Mouse (Mus musculus) CH12.LX (cell line): Measurements from ENCODE around the gene Mia2. TPM values are rescaled to one million over a fixed set of nuclear protein-coding genes. Genes with fewer than 3 reads are reported as not detected.

Experiments used
- DNase-seq: peaks from one replicate; pipeline ENCODE4 v3.0.0-alpha.2; 2013; ENCODE audit errors: extremely low read depth
- H3K27ac ChIP-seq: 2 replicates; pipeline ENCODE4 v1.5.1; 2012; ENCODE audit warnings: low read depth, mild to moderate bottlenecking, control low read depth, moderate library complexity; ENCODE audit not compliant: insufficient read depth
- H3K27me3 ChIP-seq: replicated peaks from 2 replicates; pipeline ENCODE3; 2012; ENCODE audit warnings: inconsistent platforms
- H3K36me3 ChIP-seq, 2 experiments: replicated peaks in 1 of 2; 2 replicates each; pipeline versions ENCODE3 to v1.6.1; 2012; ENCODE audit warnings: inconsistent platforms in 1 of 2, low read length in 1 of 2, mild to moderate bottlenecking in 1 of 2, mixed read lengths in 1 of 2, moderate library complexity in 1 of 2; ENCODE audit not compliant: control insufficient read depth in 1 of 2, insufficient read depth in 1 of 2
- H3K4me1 ChIP-seq, 2 experiments: 2 replicates each; pipeline ENCODE4 v1.6.1; 2012; ENCODE audit warnings: inconsistent platforms in 1 of 2, moderate library complexity in 1 of 2; ENCODE audit not compliant: insufficient read depth in 2 of 2, control insufficient read depth in 1 of 2
- H3K4me2 ChIP-seq: 2 replicates; pipeline ENCODE4 v1.6.1; 2012; ENCODE audit warnings: low read depth, mild to moderate bottlenecking, control low read depth; ENCODE audit not compliant: poor library complexity, insufficient read depth, severe bottlenecking
- H3K4me3 ChIP-seq, 3 experiments: fragments of 150-350 bp in 1 of 3; sonication (generic) in 1 of 3; replicated peaks in 1 of 3; 2 replicates each; pipeline versions ENCODE3 to v1.5.1; 2011 to 2012; ENCODE audit warnings: low read depth in 2 of 3, low read length in 2 of 3, mild to moderate bottlenecking in 2 of 3, moderate library complexity in 2 of 3, control low read depth in 1 of 3, improper control_type of control experiment in 1 of 3, inconsistent platforms in 1 of 3, mixed read lengths in 1 of 3; ENCODE audit not compliant: poor library complexity in 1 of 3
- H3K79me2 ChIP-seq: replicated peaks from 2 replicates; pipeline ENCODE4 v1.6.1; 2012; ENCODE audit warnings: mild to moderate bottlenecking, moderate library complexity; ENCODE audit not compliant: control insufficient read depth, poor library complexity, insufficient read depth, severe bottlenecking; ENCODE audit errors: extremely low read depth
- H3K9ac ChIP-seq: 2 replicates; pipeline ENCODE4 v1.6.1; 2012; ENCODE audit warnings: low read depth, mild to moderate bottlenecking, control low read depth, moderate library complexity; ENCODE audit not compliant: insufficient read depth
- H3K9me3 ChIP-seq: replicated peaks from 2 replicates; pipeline ENCODE3; 2012; ENCODE audit warnings: low read length, inconsistent platforms, mixed read lengths
- BHLHE40 ChIP-seq: IDR thresholded peaks from 2 replicates; pipeline ENCODE4 v1.6.1; 2011; ENCODE audit warnings: mild to moderate bottlenecking, low read depth, low read length, improper control_type of control experiment
- CTCF ChIP-seq, 2 experiments: IDR thresholded peaks in 1 of 2; conservative IDR thresholded peaks in 1 of 2; 2 replicates each; pipeline ENCODE4 v1.5.1; 2011 to 2012; ENCODE audit warnings: low read depth in 2 of 2, low read length in 2 of 2, improper control_type of control experiment in 1 of 2, inconsistent platforms in 1 of 2, mild to moderate bottlenecking in 1 of 2, moderate library complexity in 1 of 2
- E2F4 ChIP-seq: IDR thresholded peaks from 2 replicates; pipeline ENCODE4 v1.6.1; 2011; ENCODE audit warnings: low read depth, low read length, improper control_type of control experiment; ENCODE audit not compliant: insufficient replicate concordance
- ELF1 ChIP-seq: IDR thresholded peaks from 2 replicates; pipeline ENCODE4 v1.6.1; 2014; ENCODE audit warnings: low read depth, mild to moderate bottlenecking, inconsistent platforms, low read length, improper control_type of control experiment
- ETS1 ChIP-seq: conservative IDR thresholded peaks from 2 replicates; pipeline ENCODE4 v1.6.1; 2012; ENCODE audit warnings: low read depth, mild to moderate bottlenecking, inconsistent platforms, low read length, improper control_type of control experiment, moderate library complexity
- GABPA ChIP-seq: IDR thresholded peaks from 2 replicates; pipeline ENCODE4 v1.6.1; 2012; ENCODE audit warnings: low read depth, low read length, improper control_type of control experiment, inconsistent platforms; ENCODE audit not compliant: insufficient replicate concordance
- JUND ChIP-seq: conservative IDR thresholded peaks from 2 replicates; pipeline ENCODE4 v1.6.1; 2011; ENCODE audit warnings: low read depth, low read length, improper control_type of control experiment
- KAT2A ChIP-seq: IDR thresholded peaks from 2 replicates; pipeline ENCODE4 v1.6.1; 2012; ENCODE audit warnings: low read length, improper control_type of control experiment, inconsistent platforms; ENCODE audit not compliant: insufficient replicate concordance
- MAFK ChIP-seq: IDR thresholded peaks from 2 replicates; pipeline ENCODE4 v1.6.1; 2011; ENCODE audit warnings: low read length, improper control_type of control experiment; ENCODE audit not compliant: insufficient replicate concordance
- MEF2A ChIP-seq: IDR thresholded peaks from 2 replicates; pipeline ENCODE4 v1.6.1; 2014; ENCODE audit warnings: low read depth, mild to moderate bottlenecking, inconsistent platforms, low read length, improper control_type of control experiment, borderline replicate concordance
- PAX5 ChIP-seq: IDR thresholded peaks from 2 replicates; pipeline ENCODE4 v1.6.1; 2012; ENCODE audit warnings: low read length, inconsistent platforms, mixed read lengths
- POLR2A ChIP-seq: IDR thresholded peaks from 2 replicates; pipeline ENCODE4 v1.6.1; 2011; ENCODE audit warnings: low read depth, mild to moderate bottlenecking, improper control_type of control experiment, low read length
- POLR2AphosphoS2 ChIP-seq: IDR thresholded peaks from 2 replicates; pipeline ENCODE4 v1.6.1; 2011; ENCODE audit warnings: low read depth, low read length, improper control_type of control experiment
- RAD21 ChIP-seq: IDR thresholded peaks from 2 replicates; pipeline ENCODE4 v1.6.1; 2011; ENCODE audit warnings: low read depth, mild to moderate bottlenecking, low read length, improper control_type of control experiment, moderate library complexity
- SIN3A ChIP-seq: IDR thresholded peaks from 2 replicates; pipeline ENCODE4 v1.6.1; 2012; ENCODE audit warnings: low read length, improper control_type of control experiment, inconsistent platforms
- TBP ChIP-seq: conservative IDR thresholded peaks from 2 replicates; pipeline ENCODE4 v1.6.1; 2011; ENCODE audit warnings: low read depth, low read length, improper control_type of control experiment
- TCF12 ChIP-seq: IDR thresholded peaks from 2 replicates; pipeline ENCODE4 v1.6.1; 2014; ENCODE audit warnings: low read depth, mild to moderate bottlenecking, inconsistent platforms, low read length, improper control_type of control experiment
- UBTF ChIP-seq: IDR thresholded peaks from 2 replicates; pipeline ENCODE4 v1.6.1; 2012; ENCODE audit warnings: low read depth, mild to moderate bottlenecking, inconsistent platforms, low read length, improper control_type of control experiment, moderate library complexity
- USF2 ChIP-seq: conservative IDR thresholded peaks from 2 replicates; pipeline ENCODE4 v1.6.1; 2011; ENCODE audit warnings: low read depth, low read length, improper control_type of control experiment
- ZNF384 ChIP-seq: IDR thresholded peaks from 2 replicates; pipeline ENCODE4 v1.6.1; 2012; ENCODE audit warnings: low read depth, low read length, improper control_type of control experiment, inconsistent platforms
- dilution Hi-C: fragments of 300-500 bp; cut with MboI; formaldehyde crosslinking; loops from 2 replicates; pipeline ENCODE4 v1.14.3; 2020; ENCODE audit warnings: low sequenced_read_pairs; ENCODE audit not compliant: extremely low pct_unique_long_range_greater_than_20kb, extremely low pct_ligation_motif_present
- in situ Hi-C: fragments of 300-500 bp; cut with MboI; formaldehyde crosslinking; loops from 3 replicates; pipeline ENCODE4 v1.14.3; 2019; ENCODE audit warnings: low sequenced_read_pairs, low pct_ligation_motif_present, low pct_unique_long_range_greater_than_20kb, mixed read lengths
- polyA plus RNA-seq: library from polyadenylated mRNA; unstranded; fragments of >175 nt; gene quantifications from 2 replicates; pipeline ENCODE4 v1.2.1, GENCODE M21; 2012; ENCODE audit warnings: low read depth; ENCODE audit not compliant: insufficient read length
- total RNA-seq, 2 experiments: library from RNA; depleted of rRNA; stranded (reverse); fragments of 300-350 nt in 1 of 2; fragments of >200 nt in 1 of 2; gene quantifications; 2 replicates each; pipeline ENCODE4 v1.2.3; 2012 to 2014

Mia2 gene
- total and polyA plus RNA-seq, 3 experiments = 68.1 to 162 (median 99.2) TPM

- dilution Hi-C loops (no loop called here), in situ Hi-C loops (loop anchor here (25.0 kb wide), 1 partner anchor 159 kb away; the partner anchor contains the start of gene Fbxo33)
- no peaks in the 10 kb centered on the region for H3K27me3 ChIP-seq
- H3K27ac ChIP-seq = no peak overlapping the region
- H3K4me2 ChIP-seq = no peak overlapping the region
- no peaks in the 10 kb centered on the region for H3K9me3 ChIP-seq
- H3K36me3 ChIP-seq = peaks cover 28 to 78% of the 10 kb centered on the region in 2 experiments
- peaks cover 59% of the 10 kb centered on the region for H3K79me2 ChIP-seq
- H3K4me3 ChIP-seq = no peak overlapping the region
- TF ChIP-seq POLR2AphosphoS2 (no peak), TBP (no peak)
- DNase-seq = no peak
- peaks cover 13 to 49% of the 10 kb centered on the region in 2 experiments for H3K4me1 ChIP-seq
- no peak overlapping the region for H3K9ac ChIP-seq
Measured at GRCm38 (mm10) chr12:59053166-59053565, 42.4 kb upstream of the Mia2 start.

- Histone ChIP-seq H3K9me3 (no peaks in the 10 kb centered on the region), H3K27me3 (no peaks in the 10 kb centered on the region), H3K4me1 (peaks cover 14 to 57% of the 10 kb centered on the region in 2 experiments), H3K4me2 (no peak overlapping the region), H3K36me3 (peaks cover 24 to 73% of the 10 kb centered on the region in 2 experiments), H3K27ac (no peak overlapping the region), H3K9ac (no peak overlapping the region), H3K4me3 (no peak overlapping the region)
- DNase-seq = no peak
- dilution Hi-C loops = no loop called here
- in situ Hi-C loops = loop anchor here (25.0 kb wide), 1 partner anchor 158 kb away; the partner anchor contains the start of gene Fbxo33
- TF ChIP-seq PAX5 = no peak
- no peak for TF ChIP-seq MAFK
- TF ChIP-seq JUND = no peak
- no peak for TF ChIP-seq KAT2A
- no peak for TF ChIP-seq POLR2AphosphoS2
- no peak for TF ChIP-seq RAD21
- TF ChIP-seq SIN3A = no peak
- no peak for TF ChIP-seq USF2
- no peak for TF ChIP-seq POLR2A
- TF ChIP-seq BHLHE40 = no peak
- TF ChIP-seq ETS1 = no peak
- no peak for TF ChIP-seq MEF2A
- TF ChIP-seq TCF12 = no peak
- TF ChIP-seq ELF1 = no peak
- TF ChIP-seq TBP = no peak
- TF ChIP-seq E2F4 = no peak
- no peak for TF ChIP-seq UBTF
- TF ChIP-seq CTCF (conservative IDR thresholded peaks at IDR 0.05 in 1 of 2, IDR thresholded peaks at IDR 0.05 in 1 of 2; ENCODE audit: low read depth in 2 of 2, low read length in 2 of 2) = no peak
- TF ChIP-seq GABPA = no peak
- no peak for TF ChIP-seq ZNF384
- TF ChIP-seq, all 38 proteins: peak for 0
- peaks cover 66% of the 10 kb centered on the region for H3K79me2 ChIP-seq
Measured at GRCm38 (mm10) chr12:59053976-59054375, 41.6 kb upstream of the Mia2 start.
